Mouse (Mus musculus): Measurements from ENCODE around the gene Frem1.

DNA sequence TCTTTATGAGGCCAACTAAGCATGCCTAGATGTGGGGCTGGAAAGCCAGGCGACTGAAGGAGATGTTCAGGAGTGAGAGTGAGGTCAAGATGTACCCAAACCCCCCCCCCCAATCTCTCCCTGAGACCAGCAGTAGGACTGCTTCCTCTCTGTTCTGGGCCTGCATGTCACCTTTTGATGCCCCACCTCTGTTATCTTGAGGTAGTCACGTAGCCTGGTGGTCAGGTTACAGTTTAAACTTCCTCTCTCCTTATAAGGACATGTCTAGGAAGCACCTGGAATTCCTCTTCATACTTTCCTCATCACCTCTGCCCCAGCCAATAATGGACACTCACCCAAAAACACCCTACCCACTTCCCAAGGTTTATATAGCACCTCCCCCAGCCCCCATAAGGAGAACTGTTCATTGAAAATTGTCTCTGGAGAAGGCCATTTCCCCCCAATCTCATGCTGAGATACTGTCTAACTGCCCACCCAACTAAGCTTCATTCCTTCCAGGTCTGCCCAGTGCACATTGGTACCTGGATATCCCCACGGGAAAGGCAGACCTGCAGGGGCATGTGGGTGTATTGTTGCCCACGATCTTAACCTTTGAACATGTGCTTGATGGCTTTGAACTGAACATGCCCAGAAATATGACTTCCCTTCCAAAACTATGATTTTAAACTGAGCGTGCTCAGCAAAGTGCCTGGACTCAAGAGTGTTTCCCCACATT, 184.3 kb downstream of the Frem1 start:
- TF ChIP-seq CTCF (IDR thresholded peaks at IDR 0.05; ENCODE audit: borderline replicate concordance, control insufficient read depth, extremely low read depth, insufficient read depth, low read length, poor library complexity) (no peak), POLR2A (IDR thresholded peaks at IDR 0.05; ENCODE audit: control insufficient read depth, extremely low read depth, insufficient read depth, low read length, poor library complexity) (no peak)
